Mouse (Mus musculus): ENCODE data around the gene Igsf21.

- no peak for TF ChIP-seq POLR2A (IDR thresholded peaks at IDR 0.05; ENCODE audit: insufficient read length, low read depth)
- TF ChIP-seq CEBPB (IDR thresholded peaks at IDR 0.05; ENCODE audit: insufficient read depth, poor library complexity, severe bottlenecking), result no peak
- TF ChIP-seq SRF (IDR thresholded peaks at IDR 0.05; ENCODE audit: control insufficient read depth, insufficient read length, low read depth), result no peak
- TF ChIP-seq USF1 (IDR thresholded peaks at IDR 0.05; ENCODE audit: low read depth), result no peak
- TF ChIP-seq TCF12 (IDR thresholded peaks at IDR 0.05; ENCODE audit: insufficient read depth, poor library complexity, severe bottlenecking), result no peak
- TF ChIP-seq E2F4 (IDR thresholded peaks at IDR 0.05; ENCODE audit: insufficient read depth), result no peak
- no peak for TF ChIP-seq MYOD1 (IDR thresholded peaks at IDR 0.05; ENCODE audit: control insufficient read depth in 1 of 3, insufficient read length in 2 of 3, low read depth in 2 of 3)
Observed at GRCm38 (mm10) chr4:140140485-140140884, 106.1 kb downstream of the Igsf21 start.

All from myocyte (in vitro differentiated cells).